Mouse (Mus musculus): Measurements from ENCODE around the gene Kif1a. TPM values are rescaled to one million over a fixed set of nuclear protein-coding genes. Genes with fewer than 3 reads are reported as not detected.

The Kif1a gene
- polyA plus RNA-seq, 1 experiment = 2.2 TPM

DNA sequence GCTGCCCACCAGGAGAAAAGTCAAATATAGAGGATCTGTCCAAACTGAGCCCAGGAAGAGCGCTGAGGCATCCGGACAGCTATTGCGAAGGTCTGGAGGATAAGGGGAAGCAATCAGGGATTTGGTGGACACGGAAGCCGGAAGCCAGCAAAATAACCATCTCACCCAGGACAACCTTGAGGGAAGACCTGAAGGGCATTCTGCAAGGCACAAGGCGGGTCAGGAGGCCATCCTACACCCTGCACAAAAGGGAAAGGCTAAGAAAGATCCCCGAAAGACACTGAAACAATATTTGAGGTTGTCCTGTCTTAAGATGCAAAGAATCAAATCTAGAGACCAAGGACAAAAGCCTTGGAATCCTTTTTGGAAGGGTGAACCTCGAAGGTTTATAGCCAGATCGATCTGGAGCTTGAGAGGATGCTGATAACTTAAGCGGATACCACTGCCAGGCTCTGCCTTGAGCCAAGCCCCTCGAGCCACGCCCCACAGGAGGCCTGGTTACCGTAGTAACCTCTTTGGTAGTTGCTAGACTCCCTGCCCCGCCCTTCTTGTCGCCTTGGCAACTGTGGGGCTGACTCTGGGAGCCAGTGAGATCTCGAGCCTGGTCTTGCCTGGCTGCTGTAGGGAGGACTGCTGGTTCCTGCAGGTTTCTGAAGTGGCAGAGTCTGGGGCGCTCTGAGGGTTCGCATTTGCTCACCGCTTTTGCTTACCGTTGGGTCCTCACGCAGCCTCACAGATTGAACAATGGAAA, 13.1 kb upstream of the Kif1a start:
- TF ChIP-seq CTCF (IDR thresholded peaks at IDR 0.05; ENCODE audit: control insufficient read depth, insufficient read depth, low read length) (no peak), POLR2A (IDR thresholded peaks at IDR 0.05; ENCODE audit: borderline replicate concordance, control insufficient read depth, low read depth, low read length) (no peak)
- H3K27ac ChIP-seq (ENCODE audit: control insufficient read depth, insufficient read depth, low read depth, low read length, poor library complexity) = no peak overlapping the region; the same call in 1 of the 2 replicates
- no peaks in the 10 kb centered on the region for H3K4me1 ChIP-seq (ENCODE audit: control insufficient read depth, insufficient read depth, low read length)
- 27% methylated on average over 21 of the region's 21 CpGs for WGBS
- no peak overlapping the region for H3K4me3 ChIP-seq (replicated peaks; ENCODE audit: control insufficient read depth, low read depth, low read length)

DNA sequence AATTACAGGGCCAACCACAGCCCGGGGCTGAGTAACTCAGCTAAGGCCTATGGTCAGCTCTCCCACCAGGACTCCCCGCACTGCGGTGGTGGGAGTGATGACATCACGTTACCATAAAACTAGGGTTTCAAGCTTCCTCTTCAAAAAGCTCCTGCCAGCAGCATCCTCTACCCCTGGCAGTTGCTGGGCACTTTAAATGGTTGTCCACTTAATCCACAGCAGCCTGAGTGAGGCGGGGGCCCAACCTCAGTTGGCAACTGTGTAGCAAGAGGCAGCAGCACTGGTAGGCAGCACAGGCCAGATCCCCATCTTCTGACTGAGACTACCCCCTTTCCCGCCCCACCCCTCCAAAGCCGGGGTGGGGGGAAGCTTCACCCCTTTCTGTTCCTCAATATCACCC, 949 bp upstream of the Kif1a start:
- WGBS = 53% methylated on average over 7 of the region's 7 CpGs
- no peak overlapping the region for H3K27ac ChIP-seq (ENCODE audit: control insufficient read depth, insufficient read depth, low read depth, low read length, poor library complexity)
- H3K4me1 ChIP-seq (ENCODE audit: control insufficient read depth, insufficient read depth, low read length) = no peaks in the 10 kb centered on the region; the same call in 1 of the 2 replicates
- no peak overlapping the region for H3K4me3 ChIP-seq (replicated peaks; ENCODE audit: control insufficient read depth, low read depth, low read length)
- TF ChIP-seq POLR2A (IDR thresholded peaks at IDR 0.05; ENCODE audit: borderline replicate concordance, control insufficient read depth, low read depth, low read length) (no peak), CTCF (IDR thresholded peaks at IDR 0.05; ENCODE audit: control insufficient read depth, insufficient read depth, low read length) (no peak)

DNA sequence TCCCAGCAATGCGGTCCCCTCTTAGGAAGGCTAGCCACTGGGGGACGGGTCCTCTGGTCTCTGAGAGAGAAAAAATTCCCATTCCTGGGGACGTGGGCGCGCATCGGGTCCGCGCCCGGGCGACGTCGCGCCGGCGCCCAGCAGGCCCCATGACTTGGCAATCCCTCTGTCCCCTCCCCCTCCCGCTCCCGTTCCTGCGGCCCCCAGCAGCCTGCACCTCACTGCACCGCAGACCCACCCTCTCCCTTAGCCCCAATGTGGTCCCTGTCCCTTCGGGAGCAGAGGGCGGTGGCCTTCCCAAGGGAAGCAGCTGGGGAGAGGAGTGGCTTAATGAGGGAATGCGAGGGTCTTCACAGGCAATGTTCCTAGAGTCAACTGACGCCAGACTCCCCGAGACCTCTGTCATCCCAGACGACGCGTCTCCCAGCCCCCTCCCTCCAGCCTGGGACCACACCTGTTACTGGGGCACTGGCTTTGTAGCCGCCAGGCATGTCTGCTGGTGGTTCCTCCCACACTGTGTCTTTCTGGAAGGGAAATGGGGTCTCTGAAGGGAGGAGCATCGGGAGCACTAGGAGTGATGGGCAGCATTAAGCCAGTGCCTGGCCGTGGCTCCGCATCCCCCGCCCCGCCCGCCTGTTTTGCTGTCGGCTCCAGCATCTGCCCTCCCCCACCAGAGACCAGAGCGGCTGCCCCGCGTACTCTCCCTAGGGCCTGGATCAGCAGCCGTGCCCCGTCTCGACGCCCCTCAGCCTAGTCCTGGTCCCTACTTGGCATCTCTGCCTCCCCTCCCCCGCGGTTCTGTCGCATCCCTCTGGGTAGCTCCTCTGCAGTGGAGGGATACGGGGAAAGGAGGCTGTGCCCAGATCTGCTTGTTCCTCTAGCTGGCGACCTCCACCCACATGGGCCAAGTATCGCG, 917 bp downstream of the Kif1a start:
- no peak overlapping the region for H3K4me3 ChIP-seq (replicated peaks; ENCODE audit: control insufficient read depth, low read depth, low read length)
- no peak overlapping the region for H3K27ac ChIP-seq (ENCODE audit: control insufficient read depth, insufficient read depth, low read depth, low read length, poor library complexity)
- TF ChIP-seq CTCF (IDR thresholded peaks at IDR 0.05; ENCODE audit: control insufficient read depth, insufficient read depth, low read length) (no peak), POLR2A (IDR thresholded peaks at IDR 0.05; ENCODE audit: borderline replicate concordance, control insufficient read depth, low read depth, low read length) (no peak)
- WGBS = 3% methylated on average over 49 of the region's 49 CpGs
- no peaks in the 10 kb centered on the region; the same call in 1 of the 2 replicates for H3K4me1 ChIP-seq (ENCODE audit: control insufficient read depth, insufficient read depth, low read length)

DNA sequence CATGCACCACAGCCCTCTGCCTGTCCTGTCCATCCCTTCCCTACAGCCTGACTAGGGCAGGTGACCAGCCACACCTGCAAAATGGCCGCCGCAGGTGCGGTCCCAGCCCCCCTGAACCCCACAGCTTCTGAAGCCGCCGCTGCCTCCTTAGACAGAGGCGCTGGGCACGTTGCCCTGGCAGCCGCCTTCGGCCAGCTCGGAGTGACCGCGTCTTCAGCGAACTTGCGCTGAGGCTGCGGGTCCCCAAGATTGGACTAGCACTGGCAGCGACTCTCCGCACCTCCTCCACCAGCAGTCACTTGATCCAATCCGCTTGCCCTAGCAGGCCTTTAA, 1.5 kb downstream of the Kif1a start:
- TF ChIP-seq CTCF (IDR thresholded peaks at IDR 0.05; ENCODE audit: control insufficient read depth, insufficient read depth, low read length) = no peak
- TF ChIP-seq POLR2A (IDR thresholded peaks at IDR 0.05; ENCODE audit: borderline replicate concordance, control insufficient read depth, low read depth, low read length) = no peak
- Histone ChIP-seq H3K4me3 (replicated peaks; ENCODE audit: control insufficient read depth, low read depth, low read length) (no peak overlapping the region), H3K4me1 (ENCODE audit: control insufficient read depth, insufficient read depth, low read length) (no peaks in the 10 kb centered on the region; the same call in 1 of the 2 replicates), H3K27ac (ENCODE audit: control insufficient read depth, insufficient read depth, low read depth, low read length, poor library complexity) (no peak overlapping the region)
- WGBS = 14% methylated on average over 18 of the region's 18 CpGs

DNA sequence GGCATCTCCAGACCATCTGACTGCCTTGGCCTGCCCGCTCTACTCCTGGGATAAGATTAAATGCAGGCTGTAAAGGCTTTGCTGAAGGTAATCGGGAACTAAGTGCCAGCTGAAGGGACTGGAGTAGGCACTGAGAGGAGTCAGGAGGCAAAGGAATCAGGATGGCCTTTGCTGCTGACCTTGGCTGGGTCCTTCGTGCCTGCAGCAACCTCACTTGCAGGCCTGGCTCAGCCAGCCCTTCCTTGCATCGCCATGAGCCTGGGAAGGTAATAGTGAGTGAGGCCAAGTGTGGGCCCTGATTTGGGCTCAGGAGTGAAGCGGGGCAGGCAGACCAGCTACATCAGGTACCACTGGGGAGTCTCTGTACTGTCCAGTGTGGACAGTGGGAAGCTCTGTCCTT, 2.8 kb downstream of the Kif1a start:
- H3K4me3 ChIP-seq (replicated peaks; ENCODE audit: control insufficient read depth, low read depth, low read length) = no peak overlapping the region
- WGBS = 73% methylated on average over 5 of the region's 5 CpGs
- no peak overlapping the region for H3K27ac ChIP-seq (ENCODE audit: control insufficient read depth, insufficient read depth, low read depth, low read length, poor library complexity)
- no peaks in the 10 kb centered on the region; the same call in 1 of the 2 replicates for H3K4me1 ChIP-seq (ENCODE audit: control insufficient read depth, insufficient read depth, low read length)
- TF ChIP-seq POLR2A (IDR thresholded peaks at IDR 0.05; ENCODE audit: borderline replicate concordance, control insufficient read depth, low read depth, low read length) (no peak), CTCF (IDR thresholded peaks at IDR 0.05; ENCODE audit: control insufficient read depth, insufficient read depth, low read length) (no peak)

DNA sequence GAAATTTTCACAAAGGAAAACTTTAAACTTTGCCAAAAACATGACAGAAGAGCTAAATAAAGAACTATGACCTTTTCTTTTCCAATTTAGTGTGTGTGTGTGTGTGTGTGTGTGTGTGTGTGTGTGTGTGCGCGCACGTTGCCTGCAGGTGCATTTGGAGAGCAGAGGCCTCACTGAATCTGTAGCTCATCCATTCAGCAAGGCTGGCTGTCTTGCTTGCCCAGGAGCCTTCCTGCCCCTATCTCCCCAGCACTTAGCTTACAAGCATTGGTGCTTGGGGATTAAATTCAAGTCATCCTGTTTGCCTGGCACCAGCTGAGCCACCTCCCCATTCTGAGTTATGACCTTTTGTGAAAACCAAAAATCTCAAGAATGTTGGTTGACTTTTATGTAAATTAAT, 9.2 kb downstream of the Kif1a start:
- 97% methylated on average over 3 of the region's 3 CpGs for WGBS
- Histone ChIP-seq H3K4me1 (ENCODE audit: control insufficient read depth, insufficient read depth, low read length) (no peaks in the 10 kb centered on the region; the same call in 1 of the 2 replicates), H3K27ac (ENCODE audit: control insufficient read depth, insufficient read depth, low read depth, low read length, poor library complexity) (no peak overlapping the region), H3K4me3 (replicated peaks; ENCODE audit: control insufficient read depth, low read depth, low read length) (no peak overlapping the region)
- TF ChIP-seq POLR2A (IDR thresholded peaks at IDR 0.05; ENCODE audit: borderline replicate concordance, control insufficient read depth, low read depth, low read length) (no peak), CTCF (IDR thresholded peaks at IDR 0.05; ENCODE audit: control insufficient read depth, insufficient read depth, low read length) (no peak)

DNA sequence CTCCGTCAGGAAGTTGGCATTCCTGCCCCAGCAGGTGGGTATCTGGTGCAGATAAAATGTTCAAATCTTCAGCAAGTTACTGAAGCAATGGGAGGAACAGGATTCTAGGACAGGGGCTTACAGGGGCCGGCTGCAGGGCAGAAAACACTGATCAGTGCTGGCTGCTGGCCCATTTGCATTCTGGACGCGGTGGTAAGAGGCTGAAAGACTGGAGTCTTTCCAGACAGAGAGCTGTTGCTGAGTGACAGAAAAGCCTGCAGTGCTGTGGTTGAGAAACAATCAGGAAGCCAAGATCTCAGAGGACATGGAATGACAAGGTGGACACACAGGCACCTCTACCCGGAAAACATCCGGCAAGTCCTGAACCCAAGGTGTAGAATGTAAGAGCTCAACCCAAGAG, 16.6 kb downstream of the Kif1a start:
- H3K4me1 ChIP-seq (ENCODE audit: control insufficient read depth, insufficient read depth, low read length) = no peaks in the 10 kb centered on the region; the same call in 1 of the 2 replicates
- no peak overlapping the region for H3K27ac ChIP-seq (ENCODE audit: control insufficient read depth, insufficient read depth, low read depth, low read length, poor library complexity)
- no peak for TF ChIP-seq CTCF (IDR thresholded peaks at IDR 0.05; ENCODE audit: control insufficient read depth, insufficient read depth, low read length)
- no peak for TF ChIP-seq POLR2A (IDR thresholded peaks at IDR 0.05; ENCODE audit: borderline replicate concordance, control insufficient read depth, low read depth, low read length)
- 74% methylated on average over 6 of the region's 6 CpGs for WGBS
- H3K4me3 ChIP-seq (replicated peaks; ENCODE audit: control insufficient read depth, low read depth, low read length) = no peak overlapping the region
